7 mouse cellular contexts compared by ENCODE assay signal in the genomic region with DNA sequence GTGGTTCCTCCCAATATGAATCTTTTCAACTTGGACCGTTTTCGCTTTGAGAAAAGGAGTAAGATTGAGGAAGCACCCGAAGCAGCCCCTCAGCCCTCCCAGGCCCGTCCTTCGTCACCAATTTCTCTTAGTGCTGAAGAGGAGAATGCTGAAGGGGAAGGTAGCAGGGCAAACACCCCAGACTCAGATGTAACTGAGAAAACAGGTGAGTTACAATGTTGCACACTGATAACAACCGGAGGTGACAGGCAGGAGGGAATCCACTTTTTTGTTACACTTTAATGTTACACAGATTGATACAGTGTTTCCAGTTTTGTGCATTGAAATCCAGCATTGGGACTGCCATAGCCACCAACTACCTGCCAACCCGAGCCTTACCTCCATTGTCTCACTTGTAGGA. TPM values are rescaled to one million over a fixed set of nuclear protein-coding genes. Genes with fewer than 3 reads are reported as not detected.
DNase-seq lines count a peak whose midpoint lies in the region; ATAC-seq and TF ChIP-seq lines count a peak whose summit lies in the region.

No protein-coding gene starts in this region.

- no peak for TF ChIP-seq POLR2A in thymus, adult 2 months (IDR thresholded peaks at IDR 0.05; ENCODE audit: control insufficient read depth, extremely low read depth, insufficient read depth, low read length, poor library complexity)

- peak overlapping the region; percentile 81 for H3K4me3 ChIP-seq in thymus, adult 2 months (ENCODE audit: control insufficient read depth, insufficient read depth, low read length)
- peak overlapping the region; percentile 66 for H3K4me3 ChIP-seq in embryonic facial prominence, embryonic 11.5 days (ENCODE audit: low read depth, low read length)
- H3K4me3 ChIP-seq in intestine, embryonic 16.5 days (ENCODE audit: low read length), result peak overlapping the region; percentile 83
- H3K4me3 ChIP-seq in neural tube, embryonic 13.5 days, result peak overlapping the region; percentile 72

- no peak for TF ChIP-seq CTCF in thymus, adult 2 months (IDR thresholded peaks at IDR 0.05; ENCODE audit: borderline replicate concordance, control insufficient read depth, extremely low read depth, insufficient read depth, low read length, poor library complexity)

- H3K9ac ChIP-seq in embryonic facial prominence, embryonic 11.5 days (replicated peaks; ENCODE audit: low read length), result peak overlapping the region; percentile 93
- peak overlapping the region; percentile 98 for H3K9ac ChIP-seq in intestine, embryonic 16.5 days (ENCODE audit: low read depth, low read length)
- peak overlapping the region; percentile 97 for H3K9ac ChIP-seq in neural tube, embryonic 13.5 days

- no peaks in the 10 kb centered on the region for H3K27me3 ChIP-seq in thymus, adult 2 months (ENCODE audit: control insufficient read depth, insufficient read depth, low read length)
- no peaks in the 10 kb centered on the region for H3K27me3 ChIP-seq in embryonic facial prominence, embryonic 11.5 days (ENCODE audit: control insufficient read depth, insufficient read depth, low read length)
- no peaks in the 10 kb centered on the region for H3K27me3 ChIP-seq in intestine, embryonic 16.5 days (replicated peaks; ENCODE audit: control insufficient read depth, insufficient read depth, low read length)
- no peaks in the 10 kb centered on the region for H3K27me3 ChIP-seq in neural tube, embryonic 13.5 days

- peak; percentile 30 for DNase-seq in thymus, adult 2 months
- DNase-seq in thymus, postnatal 14 days, result no peak
- peak; percentile 11 for DNase-seq in embryonic facial prominence, embryonic 11.5 days (ENCODE audit: low spot score)
- DNase-seq in yolk sac, embryonic 10.5 days (ENCODE audit: low spot score), result no peak
- DNase-seq in right cerebral cortex, postnatal 4 days, result no peak

- peak overlapping the region; percentile 74 for H3K4me2 ChIP-seq in embryonic facial prominence, embryonic 11.5 days (ENCODE audit: low read depth, low read length)
- peak overlapping the region; percentile 74 for H3K4me2 ChIP-seq in intestine, embryonic 16.5 days (ENCODE audit: low read depth, low read length)
- peak overlapping the region; percentile 82 for H3K4me2 ChIP-seq in neural tube, embryonic 13.5 days

- no peak overlapping the region for H3K27ac ChIP-seq in thymus, adult 2 months (ENCODE audit: control insufficient read depth, insufficient read depth, low read length)
- H3K27ac ChIP-seq in embryonic facial prominence, embryonic 11.5 days (replicated peaks; ENCODE audit: low read depth, low read length), result peak overlapping the region; percentile 91
- H3K27ac ChIP-seq in intestine, embryonic 16.5 days (ENCODE audit: low read length), result peak overlapping the region; percentile 96
- H3K27ac ChIP-seq in neural tube, embryonic 13.5 days (replicated peaks), result peak overlapping the region; percentile 99

- 10% methylated on average over 7 of the region's 7 CpGs for WGBS in thymus, adult 2 months
- 14% methylated on average over 7 of the region's 7 CpGs for WGBS in embryonic facial prominence, embryonic 11.5 days
- 8% methylated on average over 7 of the region's 7 CpGs for WGBS in intestine, embryonic 16.5 days
- WGBS in neural tube, embryonic 13.5 days, result 14% methylated on average over 7 of the region's 7 CpGs

- no peak for ATAC-seq in embryonic facial prominence, embryonic 11.5 days (replicated peaks; ENCODE audit: insufficient number of reproducible peaks, low FRiP score, low TSS enrichment, low read depth)
- ATAC-seq in intestine, embryonic 16.5 days, result no peak
- ATAC-seq in neural tube, embryonic 13.5 days (ENCODE audit: low read depth), result peak; percentile 32

- peaks cover 2% of the 10 kb centered on the region for H3K4me1 ChIP-seq in thymus, adult 2 months (replicated peaks; ENCODE audit: control insufficient read depth, insufficient read depth, low read length)
- H3K4me1 ChIP-seq in embryonic facial prominence, embryonic 11.5 days (ENCODE audit: control insufficient read depth, insufficient read depth, low read length), result no peaks in the 10 kb centered on the region
- H3K4me1 ChIP-seq in intestine, embryonic 16.5 days (ENCODE audit: control insufficient read depth, insufficient read depth, low read length), result peaks cover 6% of the 10 kb centered on the region; the same call in 1 of the 2 replicates
- H3K4me1 ChIP-seq in neural tube, embryonic 13.5 days (replicated peaks), result peaks cover 17% of the 10 kb centered on the region

- no peaks in the 10 kb centered on the region for H3K9me3 ChIP-seq in embryonic facial prominence, embryonic 11.5 days (replicated peaks; ENCODE audit: control insufficient read depth, low read length)
- H3K9me3 ChIP-seq in intestine, embryonic 16.5 days (ENCODE audit: control insufficient read depth, low read length), result no peaks in the 10 kb centered on the region
- H3K9me3 ChIP-seq in neural tube, embryonic 13.5 days, result no peaks in the 10 kb centered on the region

- peaks cover 11% of the 10 kb centered on the region for H3K36me3 ChIP-seq in thymus, adult 2 months (ENCODE audit: control insufficient read depth, insufficient read depth, low read length)
- H3K36me3 ChIP-seq in embryonic facial prominence, embryonic 11.5 days (replicated peaks; ENCODE audit: control insufficient read depth, insufficient read depth, low read depth, low read length), result peaks cover 13% of the 10 kb centered on the region
- H3K36me3 ChIP-seq in intestine, embryonic 16.5 days (ENCODE audit: control insufficient read depth, insufficient read depth, low read length), result 0 out of 2 replicates have a peak, but pooled peaks cover 6% of the 10 kb centered on the region
- H3K36me3 ChIP-seq in neural tube, embryonic 13.5 days, result peaks cover 40% of the 10 kb centered on the region

RNA-seq across cellular contexts. Expression of a gene that starts 0.9 kb away (rescaled TPM):
- 28.2 and 33.3 TPM in 2 replicates for polyA plus RNA-seq in thymus, adult 2 months (2012; rRNA removed)
- polyA plus RNA-seq in embryonic facial prominence, embryonic 11.5 days (2014; fragmentation: Nextera tagmentation; extraction: Ambion mirVana), result 87.7 and 97.6 TPM in 2 replicates
- 31.5 and 41.7 TPM in 2 replicates for polyA plus RNA-seq in intestine, embryonic 16.5 days (2015; fragmentation: Nextera tagmentation; extraction: Ambion mirVana)
- 69.8 and 73.0 TPM in 2 replicates for polyA plus RNA-seq in neural tube, embryonic 13.5 days (2015; fragmentation: Nextera tagmentation; extraction: Ambion mirVana)

Comparison
In these comparisons a context has a peak if more than half of its experiments do, and no peak if none do; other contexts are left out.
1. DNase-seq: peak in thymus, adult 2 months (single experiment) and embryonic facial prominence, embryonic 11.5 days (single experiment); none in thymus, postnatal 14 days (single experiment), yolk sac, embryonic 10.5 days (single experiment) and right cerebral cortex, postnatal 4 days (single experiment).
2. Peak in every context shown above with its lines, with median percentiles within 50 percentile points of each other: H3K4me3 ChIP-seq, H3K4me2 ChIP-seq and H3K9ac ChIP-seq.